Mouse (Mus musculus): Measurements from ENCODE around the gene Nr2f6. TPM values are rescaled to one million over a fixed set of nuclear protein-coding genes. Genes with fewer than 3 reads are reported as not detected.

Gene Nr2f6
- 71.8 and 92.8 TPM in 2 replicates for polyA plus RNA-seq (2014; fragmentation: Nextera tagmentation; extraction: Ambion mirVana)

DNA sequence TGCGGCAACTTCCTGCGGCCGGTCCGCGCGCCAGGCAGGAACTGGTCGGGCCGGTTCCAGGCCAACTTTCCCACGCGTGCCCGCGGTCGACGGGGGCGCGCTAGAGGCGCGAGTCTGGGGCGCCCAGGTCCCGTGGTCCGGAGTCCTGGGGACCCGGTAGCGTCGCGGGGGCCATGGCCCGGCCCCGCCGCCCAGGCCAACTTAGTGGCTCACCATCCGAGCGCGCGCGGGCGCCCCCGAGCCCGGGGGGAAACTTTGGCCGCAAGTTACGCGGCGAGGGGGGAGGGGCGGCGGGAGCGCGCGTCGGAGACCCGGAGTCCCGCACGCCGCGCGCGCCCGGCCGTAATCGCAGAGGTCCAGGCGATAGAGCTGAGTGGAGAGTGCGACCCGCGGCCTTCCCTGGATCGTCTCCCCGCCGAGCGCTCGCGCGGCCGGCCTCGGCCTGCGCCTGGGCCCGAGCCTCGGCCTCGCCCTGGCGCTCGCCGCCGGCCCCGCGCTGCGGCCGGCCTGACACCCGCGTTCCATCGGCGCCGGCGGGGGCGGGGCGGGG lies at the start of gene Nr2f6:
TSS of gene Nr2f6 (minus strand) at position 540 of the 550 bp plus-strand sequence.
- peak; percentile 29 for ATAC-seq (replicated peaks; ENCODE audit: low FRiP score, low TSS enrichment, low read depth)
- WGBS: under 1% methylated on average over 77 of the region's 89 CpGs
- peak within 1 kb of the TSS; percentile 93 for H3K4me3 ChIP-seq (ENCODE audit: low read depth, low read length)
- H3K4me1 ChIP-seq (replicated peaks; ENCODE audit: control insufficient read depth, insufficient read depth, low read length): peaks cover 37% of the 10 kb centered on the region
- peaks cover 15% of the 10 kb centered on the region for H3K36me3 ChIP-seq (ENCODE audit: control insufficient read depth, insufficient read depth, low read length)
- H3K27ac ChIP-seq (ENCODE audit: low read depth): peak within 1 kb of the TSS; percentile 91
- H3K27me3 ChIP-seq (replicated peaks; ENCODE audit: control insufficient read depth, insufficient read depth, low read length): no peaks in the 10 kb centered on the region
- peak; percentile 86 for DNase-seq (ENCODE audit: low spot score)
- H3K9ac ChIP-seq (ENCODE audit: low read length): peak within 1 kb of the TSS; percentile 85
- no peaks in the 10 kb centered on the region for H3K9me3 ChIP-seq (ENCODE audit: control insufficient read depth, low read length)
- peak within 1 kb of the TSS; percentile 97 for H3K4me2 ChIP-seq (ENCODE audit: low read length)

DNA sequence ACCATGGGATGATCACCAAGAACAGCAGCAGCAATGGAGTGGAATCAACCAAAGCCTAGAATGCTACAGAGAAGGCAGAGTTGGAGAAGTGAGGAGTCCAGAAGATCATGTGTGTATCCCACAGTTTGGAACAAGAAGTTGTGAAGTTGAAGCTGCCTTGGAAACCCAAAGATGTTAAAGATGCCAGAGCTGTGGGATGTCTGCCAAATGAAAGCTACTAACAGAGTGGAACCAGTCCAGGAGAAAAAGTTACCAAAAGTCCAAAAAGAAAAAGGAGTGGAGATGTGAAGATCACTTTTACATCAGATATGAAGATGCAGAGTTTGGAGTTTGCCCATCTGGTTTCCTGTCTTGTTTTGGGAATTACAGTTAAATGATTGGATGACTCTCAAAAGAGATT lies 40.4 kb upstream of the Nr2f6 start:
- Histone ChIP-seq H3K9me3 (ENCODE audit: control insufficient read depth, low read length) (no peaks in the 10 kb centered on the region), H3K27me3 (replicated peaks; ENCODE audit: control insufficient read depth, insufficient read depth, low read length) (no peaks in the 10 kb centered on the region), H3K4me3 (ENCODE audit: low read depth, low read length) (no peak overlapping the region), H3K4me1 (replicated peaks; ENCODE audit: control insufficient read depth, insufficient read depth, low read length) (no peaks in the 10 kb centered on the region), H3K27ac (ENCODE audit: low read depth) (no peak overlapping the region), H3K36me3 (ENCODE audit: control insufficient read depth, insufficient read depth, low read length) (no peaks in the 10 kb centered on the region), H3K4me2 (ENCODE audit: low read length) (no peak overlapping the region), H3K9ac (ENCODE audit: low read length) (no peak overlapping the region)
- DNase-seq (ENCODE audit: low spot score) (no peak), ATAC-seq (replicated peaks; ENCODE audit: low FRiP score, low TSS enrichment, low read depth) (no peak)

DNA sequence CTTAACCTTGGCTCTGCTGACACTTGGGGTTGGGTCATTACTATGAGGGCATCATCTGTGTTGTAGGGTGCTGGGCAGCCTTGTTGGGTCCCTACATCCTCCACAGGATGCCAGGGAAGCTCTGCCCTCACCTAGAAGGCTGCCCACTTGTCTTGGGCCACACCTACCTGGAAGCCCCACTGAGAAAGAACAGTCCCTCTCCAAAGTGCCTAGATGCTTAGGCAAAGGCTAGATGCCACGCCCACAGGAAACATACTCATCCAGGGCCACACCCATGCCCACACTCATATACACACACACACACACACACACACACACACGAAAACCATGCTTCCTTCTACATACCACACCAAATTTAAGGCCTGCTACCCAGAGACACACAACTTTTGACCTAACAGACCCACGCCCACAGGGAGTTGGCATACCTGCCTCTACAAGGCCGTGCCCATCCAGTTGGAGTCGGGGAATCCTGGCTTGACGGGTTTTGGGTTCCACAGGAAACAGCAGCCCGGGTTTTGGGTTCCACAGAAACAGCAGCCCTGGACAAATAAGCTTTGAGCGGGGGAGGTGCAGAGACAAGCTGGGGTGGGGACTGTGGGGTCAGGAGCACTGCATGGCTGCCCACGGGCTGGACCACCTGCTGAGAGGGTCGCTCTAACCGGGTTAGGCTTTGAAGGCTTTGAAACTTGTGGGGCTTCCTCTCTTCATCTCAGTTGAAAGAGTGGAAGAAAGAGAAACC lies 29.9 kb upstream of the Nr2f6 start:
- DNase-seq (ENCODE audit: low spot score) (no peak), ATAC-seq (replicated peaks; ENCODE audit: low FRiP score, low TSS enrichment, low read depth) (no peak)
- no peaks in the 10 kb centered on the region; the same call in 1 of the 2 replicates for H3K4me1 ChIP-seq (replicated peaks; ENCODE audit: control insufficient read depth, insufficient read depth, low read length)
- no peaks in the 10 kb centered on the region for H3K9me3 ChIP-seq (ENCODE audit: control insufficient read depth, low read length)
- no peak overlapping the region for H3K9ac ChIP-seq (ENCODE audit: low read length)
- WGBS: 51% methylated on average over 11 of the region's 11 CpGs
- H3K27me3 ChIP-seq (replicated peaks; ENCODE audit: control insufficient read depth, insufficient read depth, low read length): no peaks in the 10 kb centered on the region
- H3K36me3 ChIP-seq (ENCODE audit: control insufficient read depth, insufficient read depth, low read length): peaks cover 27% of the 10 kb centered on the region
- no peak overlapping the region for H3K4me3 ChIP-seq (ENCODE audit: low read depth, low read length)
- H3K4me2 ChIP-seq (ENCODE audit: low read length): no peak overlapping the region
- H3K27ac ChIP-seq (ENCODE audit: low read depth): no peak overlapping the region

DNA sequence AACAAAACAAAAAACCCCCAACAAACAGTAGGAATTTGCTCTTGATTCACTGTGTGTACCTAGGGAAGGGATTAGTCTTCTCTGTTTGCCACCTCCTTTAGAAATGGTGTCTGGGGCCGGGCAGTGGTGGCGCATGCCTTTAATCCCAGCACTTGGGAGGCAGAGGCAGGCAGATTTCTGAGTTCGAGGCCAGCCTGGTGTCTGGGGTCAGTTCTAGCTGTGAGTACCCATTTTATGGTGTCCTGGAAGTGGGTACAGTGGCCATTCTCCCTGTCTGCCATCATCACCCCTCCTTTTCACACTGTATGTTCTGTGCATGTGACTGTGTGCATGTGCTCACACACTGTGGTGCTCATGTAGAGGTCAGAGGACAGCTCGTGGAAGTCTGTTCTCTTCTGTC lies 26.5 kb upstream of the Nr2f6 start:
- 98% methylated on average over 4 of the region's 4 CpGs for WGBS
- Histone ChIP-seq H3K4me3 (ENCODE audit: low read depth, low read length) (no peak overlapping the region), H3K36me3 (ENCODE audit: control insufficient read depth, insufficient read depth, low read length) (peaks cover 27% of the 10 kb centered on the region), H3K4me1 (replicated peaks; ENCODE audit: control insufficient read depth, insufficient read depth, low read length) (peaks cover 11% of the 10 kb centered on the region), H3K27ac (ENCODE audit: low read depth) (no peak overlapping the region), H3K27me3 (replicated peaks; ENCODE audit: control insufficient read depth, insufficient read depth, low read length) (no peaks in the 10 kb centered on the region), H3K4me2 (ENCODE audit: low read length) (no peak overlapping the region), H3K9ac (ENCODE audit: low read length) (no peak overlapping the region), H3K9me3 (ENCODE audit: control insufficient read depth, low read length) (no peaks in the 10 kb centered on the region)
- no peak for ATAC-seq (replicated peaks; ENCODE audit: low FRiP score, low TSS enrichment, low read depth)
- peak; percentile 46 for DNase-seq (ENCODE audit: low spot score)

DNA sequence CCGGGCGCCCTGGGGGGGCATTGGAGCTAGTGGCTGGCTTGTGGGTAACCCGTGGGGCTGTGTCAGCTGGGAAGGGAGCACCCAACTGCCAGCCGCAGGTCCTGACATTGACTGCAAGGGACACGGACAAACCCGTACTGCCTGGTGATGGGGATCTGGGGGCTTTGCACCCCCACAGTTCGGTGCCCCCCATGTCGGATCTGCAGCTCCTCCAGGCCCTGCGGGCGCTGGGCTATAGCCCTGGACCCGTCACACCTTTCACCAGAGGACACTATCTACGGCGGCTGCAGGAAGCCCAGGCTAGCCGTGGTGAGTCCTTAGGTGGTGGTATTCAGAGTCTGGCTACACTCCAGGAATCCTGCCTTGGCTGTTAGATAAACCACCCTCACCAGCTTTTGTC lies 25.7 kb upstream of the Nr2f6 start:
- H3K9me3 ChIP-seq (ENCODE audit: control insufficient read depth, low read length): no peaks in the 10 kb centered on the region
- no peak overlapping the region for H3K4me3 ChIP-seq (ENCODE audit: low read depth, low read length)
- DNase-seq (ENCODE audit: low spot score) (peak; percentile 28), ATAC-seq (replicated peaks; ENCODE audit: low FRiP score, low TSS enrichment, low read depth) (no peak)
- no peaks in the 10 kb centered on the region for H3K27me3 ChIP-seq (replicated peaks; ENCODE audit: control insufficient read depth, insufficient read depth, low read length)
- H3K4me1 ChIP-seq (replicated peaks; ENCODE audit: control insufficient read depth, insufficient read depth, low read length): peaks cover 11% of the 10 kb centered on the region
- no peak overlapping the region; the same call in 1 of the 2 replicates for H3K4me2 ChIP-seq (ENCODE audit: low read length)
- no peak overlapping the region for H3K27ac ChIP-seq (ENCODE audit: low read depth)
- 94% methylated on average over 14 of the region's 14 CpGs for WGBS
- H3K9ac ChIP-seq (ENCODE audit: low read length): no peak overlapping the region
- peaks cover 27% of the 10 kb centered on the region for H3K36me3 ChIP-seq (ENCODE audit: control insufficient read depth, insufficient read depth, low read length)

DNA sequence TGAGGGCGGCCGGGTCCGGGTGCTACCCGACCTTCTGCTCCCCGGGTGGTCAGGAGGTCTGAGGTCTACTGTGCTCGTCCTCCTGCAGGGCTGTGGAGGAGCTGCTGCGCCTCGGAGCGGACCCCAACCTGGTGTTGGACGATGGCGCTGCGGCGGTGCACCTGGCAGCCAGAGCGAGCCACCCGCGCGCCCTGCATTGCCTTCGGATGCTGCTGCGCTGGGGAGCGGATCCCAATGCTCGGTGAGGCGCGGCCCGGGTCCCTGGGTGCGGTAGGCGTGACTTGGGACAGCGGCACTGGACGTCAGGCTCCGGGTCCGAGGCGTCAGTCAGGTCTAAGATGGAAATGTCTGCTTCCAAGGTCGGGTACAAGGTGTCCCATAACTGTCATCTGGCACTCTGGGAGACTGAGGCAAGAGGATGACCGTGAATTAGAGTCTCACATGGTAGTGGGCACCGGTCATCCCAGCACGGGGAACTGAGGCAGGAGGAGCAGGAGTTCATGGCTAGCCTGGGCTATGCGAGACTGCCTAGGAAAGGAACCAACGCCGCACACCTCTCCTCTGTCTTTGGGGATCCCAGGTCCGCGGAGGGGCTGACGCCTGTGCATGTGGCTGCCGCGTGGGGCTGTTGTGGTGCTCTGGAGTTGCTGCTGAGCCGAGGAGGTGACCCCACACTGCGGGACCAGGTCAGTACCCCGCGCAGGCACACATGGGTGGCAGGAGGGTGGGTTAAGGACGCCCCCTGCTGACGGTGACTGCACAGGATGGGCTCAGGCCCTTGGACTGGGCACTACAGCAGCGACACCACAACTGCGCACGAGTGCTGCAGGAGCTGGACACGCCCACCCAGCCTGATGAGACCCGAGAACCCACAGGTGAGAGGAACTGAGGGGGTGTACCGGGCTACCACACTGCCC lies 24.6 kb upstream of the Nr2f6 start:
- Histone ChIP-seq H3K27ac (ENCODE audit: low read depth) (no peak overlapping the region), H3K27me3 (replicated peaks; ENCODE audit: control insufficient read depth, insufficient read depth, low read length) (no peaks in the 10 kb centered on the region), H3K4me1 (replicated peaks; ENCODE audit: control insufficient read depth, insufficient read depth, low read length) (peaks cover 11% of the 10 kb centered on the region), H3K9ac (ENCODE audit: low read length) (peak overlapping the region; percentile 62), H3K4me2 (ENCODE audit: low read length) (peak overlapping the region; percentile 83), H3K4me3 (ENCODE audit: low read depth, low read length) (peak overlapping the region; percentile 74), H3K36me3 (ENCODE audit: control insufficient read depth, insufficient read depth, low read length) (peaks cover 27% of the 10 kb centered on the region), H3K9me3 (ENCODE audit: control insufficient read depth, low read length) (no peaks in the 10 kb centered on the region)
- ATAC-seq (replicated peaks; ENCODE audit: low FRiP score, low TSS enrichment, low read depth) (peak; percentile 80), DNase-seq (ENCODE audit: low spot score) (peak; percentile 89)
- under 1% methylated on average over 53 of the region's 55 CpGs for WGBS

DNA sequence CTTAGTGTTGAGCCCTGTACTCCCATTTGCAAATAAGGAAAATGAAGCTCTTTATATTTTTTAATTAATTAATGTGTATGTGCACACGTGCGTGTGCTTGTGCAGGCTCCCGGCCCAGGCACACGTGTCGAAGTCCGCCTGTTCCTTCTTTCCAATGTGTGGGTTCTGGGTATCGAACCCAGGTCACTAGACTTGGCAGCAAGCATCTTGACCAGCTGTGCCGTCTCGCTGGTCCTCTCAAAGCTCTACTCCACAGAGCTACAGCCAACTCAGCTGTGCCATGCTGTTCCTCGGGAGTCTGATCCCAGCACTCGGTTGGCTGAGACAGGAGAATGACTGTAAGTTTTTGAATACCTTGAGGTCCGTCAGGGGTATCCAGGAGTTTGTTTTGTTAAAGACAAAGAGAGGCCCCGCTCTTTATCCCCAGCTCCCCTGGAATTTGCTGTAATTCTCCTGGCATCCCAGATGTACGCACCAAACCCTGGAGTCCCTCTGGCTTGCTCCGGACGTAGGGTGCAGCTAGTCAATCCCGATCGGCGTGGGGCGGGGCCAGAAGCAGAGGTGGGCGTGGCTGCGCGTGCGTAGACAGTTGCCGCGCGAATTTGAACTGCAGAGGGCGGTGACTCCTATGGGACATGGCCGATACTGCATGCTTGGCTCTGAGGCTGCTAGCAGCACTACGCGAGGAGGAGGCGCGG lies 23.8 kb upstream of the Nr2f6 start, which contains the start of gene Ankle1:
TSS of gene Ankle1 (plus strand) at position 610 of the 698 bp plus-strand sequence.
- ATAC-seq (replicated peaks; ENCODE audit: low FRiP score, low TSS enrichment, low read depth) (peak; percentile 80), DNase-seq (ENCODE audit: low spot score) (peak; percentile 100)
- peak within 1 kb of the TSS; percentile 62 for H3K9ac ChIP-seq (ENCODE audit: low read length)
- H3K4me2 ChIP-seq (ENCODE audit: low read length): peak within 1 kb of the TSS; percentile 83
- WGBS: 18% methylated on average over 31 of the region's 33 CpGs
- no peaks in the 10 kb centered on the region for H3K27me3 ChIP-seq (replicated peaks; ENCODE audit: control insufficient read depth, insufficient read depth, low read length)
- H3K9me3 ChIP-seq (ENCODE audit: control insufficient read depth, low read length): no peaks in the 10 kb centered on the region
- H3K4me3 ChIP-seq (ENCODE audit: low read depth, low read length): peak within 1 kb of the TSS; percentile 74
- no peak within 1 kb of the TSS for H3K27ac ChIP-seq (ENCODE audit: low read depth)
- peaks cover 27% of the 10 kb centered on the region for H3K36me3 ChIP-seq (ENCODE audit: control insufficient read depth, insufficient read depth, low read length)
- H3K4me1 ChIP-seq (replicated peaks; ENCODE audit: control insufficient read depth, insufficient read depth, low read length): peaks cover 11% of the 10 kb centered on the region

DNA sequence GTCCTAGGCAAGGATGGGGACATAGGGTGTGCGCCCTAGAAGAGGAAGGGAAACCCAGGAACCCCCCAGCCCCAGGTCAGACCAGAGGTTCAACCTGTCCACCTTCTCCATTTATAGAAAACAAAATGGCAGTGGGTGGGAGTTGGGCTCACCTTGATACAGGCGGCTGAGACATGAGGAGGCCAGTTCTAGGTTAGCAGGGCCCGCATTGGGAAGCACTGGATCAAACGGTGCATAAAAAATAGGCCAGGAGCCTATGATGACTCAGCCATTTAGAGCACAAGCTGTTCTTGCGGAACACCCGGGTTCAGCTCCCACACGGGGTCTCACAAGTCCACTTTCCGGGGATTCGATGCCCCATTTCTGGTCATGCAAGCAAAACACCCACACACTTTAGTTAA lies 23.2 kb upstream of the Nr2f6 start:
- Histone ChIP-seq H3K27me3 (replicated peaks; ENCODE audit: control insufficient read depth, insufficient read depth, low read length) (no peaks in the 10 kb centered on the region), H3K36me3 (ENCODE audit: control insufficient read depth, insufficient read depth, low read length) (peaks cover 29% of the 10 kb centered on the region), H3K9me3 (ENCODE audit: control insufficient read depth, low read length) (no peaks in the 10 kb centered on the region), H3K4me1 (replicated peaks; ENCODE audit: control insufficient read depth, insufficient read depth, low read length) (peaks cover 11% of the 10 kb centered on the region), H3K4me2 (ENCODE audit: low read length) (0 out of 2 replicates have a peak overlapping the region, but pooled peaks have one; percentile 83), H3K9ac (ENCODE audit: low read length) (no peak overlapping the region), H3K4me3 (ENCODE audit: low read depth, low read length) (peak overlapping the region; percentile 74; the same call in 1 of the 2 replicates), H3K27ac (ENCODE audit: low read depth) (no peak overlapping the region)
- peak; percentile 52 for DNase-seq (ENCODE audit: low spot score)
- ATAC-seq (replicated peaks; ENCODE audit: low FRiP score, low TSS enrichment, low read depth): no peak
- 89% methylated on average over 9 of the region's 9 CpGs for WGBS

Data from intestine, embryonic 14.5 days (tissue).